Mouse (Mus musculus): ENCODE results near the gene Tbc1d4. TPM values are rescaled to one million over a fixed set of nuclear protein-coding genes. Genes with fewer than 3 reads are reported as not detected.

The Tbc1d4 gene
- total RNA-seq (2021), result 52.8 and 87.6 TPM in 2 replicates
- long read RNA-seq, full-length matches to known transcripts, result 22 of 49 reads
- long read RNA-seq, partial matches to known transcripts, result 23 of 49 reads
- long read RNA-seq, other reads (novel, unspliced or antisense), result 4 of 49 reads

GRCm38 (mm10) chr14:101608519-101609368 is at the start of gene Tbc1d4:
TSS of gene Tbc1d4 (minus strand) at chr14:101609191.
- DNase-seq, result peak; percentile 89

GRCm38 (mm10) chr14:101656307-101656706 is 47.3 kb upstream of the Tbc1d4 start:
- DNase-seq, result no peak

GRCm38 (mm10) chr14:101654526-101654909 is 45.5 kb upstream of the Tbc1d4 start:
- no peak for DNase-seq

- peak; percentile 98 for DNase-seq
Measured at GRCm38 (mm10) chr14:101653581-101654525, 44.9 kb upstream of the Tbc1d4 start, which contains the start of gene Uchl3. TSS of gene Uchl3 (plus strand) at chr14:101653967.

DNA sequence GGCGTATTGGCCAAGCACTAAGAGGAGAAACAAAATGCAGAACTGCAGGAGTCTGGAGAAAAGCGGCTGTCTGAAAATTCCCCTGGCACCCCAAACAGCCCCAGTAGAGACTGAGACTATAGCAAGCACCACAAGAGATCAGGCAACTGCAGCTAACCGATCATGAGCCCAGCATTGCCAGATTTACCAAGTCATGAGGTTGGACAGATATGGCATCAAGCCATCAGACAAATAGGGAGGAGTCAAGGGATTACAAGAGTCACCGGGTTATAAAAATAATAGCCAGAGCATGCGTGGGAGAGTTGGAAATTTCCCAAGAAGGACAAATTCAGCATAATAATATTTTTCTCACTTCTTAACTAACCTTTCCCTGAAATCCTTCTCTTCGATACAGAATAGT is 43.6 kb upstream of the Tbc1d4 start:
- no peak for DNase-seq

- DNase-seq, result no peak
Measured at GRCm38 (mm10) chr14:101650551-101650950, 41.6 kb upstream of the Tbc1d4 start.

DNA sequence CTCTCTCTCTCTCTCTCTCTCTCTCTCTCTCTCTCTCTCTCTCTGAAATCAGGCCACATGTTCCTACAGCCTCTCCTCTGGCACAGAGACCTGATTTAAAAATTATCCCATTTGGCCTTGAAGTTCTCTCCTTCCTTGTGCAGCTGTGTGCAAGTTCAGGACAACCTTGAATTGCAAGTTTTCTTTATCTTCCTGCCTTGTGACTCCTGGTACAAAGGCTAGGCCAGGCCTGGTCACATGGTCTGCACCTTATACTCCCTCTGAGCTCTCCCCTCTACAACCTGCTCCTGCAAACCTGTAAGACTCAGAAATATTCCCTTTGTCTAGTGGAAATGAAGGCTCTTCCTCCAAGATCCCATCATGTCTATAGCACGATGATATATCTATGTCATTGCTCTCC is 36.0 kb upstream of the Tbc1d4 start:
- DNase-seq, result no peak

DNA sequence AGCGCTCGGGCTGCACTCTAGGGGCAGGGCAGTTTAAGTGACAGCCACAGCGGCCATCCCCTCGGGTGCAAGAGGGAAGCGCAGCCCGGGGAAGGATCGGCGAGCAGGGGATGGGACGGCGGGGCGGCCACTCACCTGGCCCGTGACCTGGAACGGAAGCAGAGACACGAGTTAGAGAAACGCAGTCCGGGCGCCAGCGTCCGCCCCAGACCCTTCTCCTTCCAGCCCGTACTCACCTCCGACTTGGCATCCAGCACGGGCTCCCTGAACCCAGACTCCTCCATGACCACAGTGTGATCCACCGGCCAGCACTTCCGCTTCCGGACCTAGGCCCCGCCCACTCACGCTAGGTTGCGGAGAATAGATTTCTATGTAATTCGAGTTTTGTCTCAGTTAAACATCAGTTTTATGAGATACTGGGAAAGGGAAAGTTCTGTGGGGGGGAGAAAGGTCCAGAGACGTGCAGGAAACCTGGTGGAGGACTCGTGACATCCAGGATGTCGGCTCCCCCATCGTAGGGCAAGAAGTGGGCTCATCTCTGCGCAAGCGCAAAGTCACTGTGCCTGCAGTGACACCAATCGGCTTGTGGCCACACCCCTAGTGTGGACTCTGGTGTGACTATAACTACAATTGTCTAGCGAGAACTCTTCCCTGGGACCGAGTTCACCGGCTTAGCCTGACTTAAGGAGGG is 31.3 kb upstream of the Tbc1d4 start, which contains the start of gene Commd6:
Gene Commd6, minus strand, starts transcription at position 534 of the 691 bp plus-strand sequence.
- DNase-seq, result peak; percentile 91

- DNase-seq, result no peak
Measured at GRCm38 (mm10) chr14:101637381-101637780, 28.4 kb upstream of the Tbc1d4 start.

GRCm38 (mm10) chr14:101635765-101636164 is 26.8 kb upstream of the Tbc1d4 start:
- DNase-seq, result no peak

GRCm38 (mm10) chr14:101630548-101630947 is 21.6 kb upstream of the Tbc1d4 start:
- DNase-seq, result no peak

- no peak for DNase-seq
Measured at GRCm38 (mm10) chr14:101617680-101618079, 8.7 kb upstream of the Tbc1d4 start.

- DNase-seq, result no peak
Measured at GRCm38 (mm10) chr14:101616178-101616577, 7.2 kb upstream of the Tbc1d4 start.

DNA sequence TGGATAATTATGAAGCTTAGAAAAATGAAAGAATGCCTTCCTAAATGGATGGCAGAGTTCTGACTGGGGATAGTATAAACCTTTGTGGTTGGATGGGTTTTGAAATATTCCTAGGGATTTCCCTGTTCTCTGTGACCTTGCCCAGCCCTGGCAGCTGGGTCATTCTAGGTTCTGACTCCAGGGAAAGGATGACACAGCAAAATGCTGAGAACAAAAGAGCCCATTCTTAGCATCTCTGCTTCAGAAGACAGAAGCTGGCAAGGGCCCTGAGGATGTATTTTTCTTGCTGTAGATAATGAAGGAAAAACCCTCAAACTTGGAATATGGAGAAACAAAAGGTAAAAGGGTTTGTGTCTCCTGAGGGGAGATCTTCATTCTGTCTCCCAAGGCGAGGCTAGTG is 4.2 kb upstream of the Tbc1d4 start:
- no peak for DNase-seq

DNA sequence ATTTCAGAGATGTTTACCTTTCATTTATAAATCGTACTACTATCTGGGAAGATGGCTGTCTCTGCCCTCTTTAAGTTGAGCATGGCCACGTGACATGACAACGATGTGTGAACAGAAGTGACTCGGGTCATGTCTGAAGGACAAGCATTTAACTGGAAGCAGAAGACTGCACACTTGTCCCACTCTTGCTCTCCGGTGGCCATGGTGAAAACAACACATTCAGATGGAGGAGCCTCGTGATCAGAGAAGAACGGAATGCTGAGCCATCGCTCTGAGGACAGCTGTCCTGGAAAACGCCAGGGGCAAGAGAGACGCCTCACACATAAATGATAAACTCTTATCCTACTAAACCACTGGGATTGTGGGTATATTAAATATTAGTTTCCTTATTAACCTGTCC is 1.7 kb upstream of the Tbc1d4 start:
- DNase-seq, result no peak

- peak; percentile 40 for DNase-seq
Measured at GRCm38 (mm10) chr14:101607631-101608518, 1.1 kb downstream of the Tbc1d4 start.

DNA sequence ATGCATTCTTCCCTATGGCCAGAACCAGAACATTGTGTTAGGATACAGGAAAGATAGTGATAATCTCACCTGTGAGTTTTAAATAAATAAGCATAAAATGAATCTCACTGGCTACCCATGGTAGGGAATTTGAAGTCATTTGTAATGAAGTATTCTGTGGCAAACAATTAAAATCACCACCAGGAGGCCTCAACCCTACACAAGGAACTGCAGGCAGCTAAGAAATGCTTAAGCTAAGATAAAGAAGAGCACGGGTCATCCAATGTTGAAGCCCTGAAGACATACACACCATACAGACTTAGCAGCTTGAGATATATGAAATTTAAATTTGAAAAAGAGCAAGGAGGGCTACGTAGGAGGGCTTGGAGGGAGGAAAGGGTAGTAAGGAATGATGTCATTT is 3.1 kb downstream of the Tbc1d4 start:
- no peak for DNase-seq

GRCm38 (mm10) chr14:101602851-101603250 is 6.1 kb downstream of the Tbc1d4 start:
- DNase-seq, result no peak

GRCm38 (mm10) chr14:101597096-101597715 is 11.8 kb downstream of the Tbc1d4 start:
- DNase-seq, result no peak

GRCm38 (mm10) chr14:101596691-101597090 is 12.3 kb downstream of the Tbc1d4 start:
- no peak for DNase-seq
